Comparison of ENCODE assay signal across 7 mouse cellular contexts in the genomic region with DNA sequence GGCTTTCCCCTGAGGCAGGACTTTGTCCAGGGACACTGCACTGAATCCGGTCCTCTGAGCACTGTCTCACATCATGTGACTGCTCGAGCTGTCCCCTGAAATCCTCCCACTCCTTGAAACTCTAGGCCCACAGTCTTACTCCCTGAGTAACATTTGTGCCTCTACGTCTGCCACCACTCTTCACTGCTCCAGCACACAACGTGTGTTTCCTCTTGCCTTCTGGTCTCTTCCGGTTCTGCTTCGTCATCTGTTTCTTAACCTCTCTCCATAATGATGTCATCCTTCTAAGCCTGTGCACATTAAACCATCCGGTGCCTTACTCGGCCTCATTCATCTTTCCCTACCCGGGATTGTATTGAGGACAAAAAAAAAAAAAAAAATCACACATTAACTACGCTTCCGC. TPM values are rescaled to one million over a fixed set of nuclear protein-coding genes. Genes with fewer than 3 reads are reported as not detected.
DNase-seq lines count a peak whose midpoint lies in the region; ATAC-seq and TF ChIP-seq lines count a peak whose summit lies in the region.

No protein-coding gene starts in this region.

- ATAC-seq in midbrain, postnatal 0 days (ENCODE audit: low FRiP score): no peak
- ATAC-seq in midbrain, embryonic 15.5 days (replicated peaks): no peak
- peak; percentile 55 for ATAC-seq in forebrain, embryonic 14.5 days
- ATAC-seq in kidney, postnatal 0 days (replicated peaks; ENCODE audit: low FRiP score, low read depth): peak; percentile 77
- ATAC-seq in stomach, embryonic 16.5 days (ENCODE audit: insufficient read depth, low FRiP score): peak; percentile 17; the same call in 1 of the 2 replicates

- intact Hi-C loops in gastrocnemius, postnatal 36 days (cut with DNase I): no loop called here

- no peak overlapping the region for H3K4me2 ChIP-seq in midbrain, postnatal 0 days (ENCODE audit: low read depth, low read length, poor library complexity, severe bottlenecking)
- H3K4me2 ChIP-seq in midbrain, embryonic 15.5 days: no peak overlapping the region
- no peak overlapping the region for H3K4me2 ChIP-seq in forebrain, embryonic 14.5 days (ENCODE audit: low read length)
- 0 out of 2 replicates have a peak overlapping the region, but pooled peaks have one; percentile 5 for H3K4me2 ChIP-seq in kidney, postnatal 0 days (ENCODE audit: low read length)
- H3K4me2 ChIP-seq in stomach, embryonic 16.5 days (ENCODE audit: low read depth, low read length): no peak overlapping the region

- H3K4me1 ChIP-seq in midbrain, postnatal 0 days (ENCODE audit: insufficient read depth, low read length): no peaks in the 10 kb centered on the region
- H3K4me1 ChIP-seq in midbrain, embryonic 15.5 days: 0 out of 2 replicates have a peak, but pooled peaks cover 3% of the 10 kb centered on the region
- peaks cover 2% of the 10 kb centered on the region; the same call in 1 of the 2 replicates for H3K4me1 ChIP-seq in forebrain, embryonic 14.5 days (ENCODE audit: control insufficient read depth, insufficient read depth, low read length)
- H3K4me1 ChIP-seq in kidney, postnatal 0 days (replicated peaks; ENCODE audit: insufficient read depth, low read length): 0 out of 2 replicates have a peak, but pooled peaks cover 8% of the 10 kb centered on the region
- peaks cover 6% of the 10 kb centered on the region; the same call in 1 of the 2 replicates for H3K4me1 ChIP-seq in stomach, embryonic 16.5 days (ENCODE audit: control insufficient read depth, insufficient read depth, low read length)

- WGBS in midbrain, postnatal 0 days: 48% methylated on average over 11 of the region's 11 CpGs
- 49% methylated on average over 11 of the region's 11 CpGs for WGBS in midbrain, embryonic 15.5 days
- 33% methylated on average over 11 of the region's 11 CpGs for WGBS in forebrain, embryonic 14.5 days
- WGBS in kidney, postnatal 0 days: 26% methylated on average over 11 of the region's 11 CpGs
- WGBS in stomach, embryonic 16.5 days: 40% methylated on average over 11 of the region's 11 CpGs

- no peaks in the 10 kb centered on the region for H3K36me3 ChIP-seq in midbrain, postnatal 0 days (ENCODE audit: insufficient read depth, low read length)
- no peaks in the 10 kb centered on the region for H3K36me3 ChIP-seq in midbrain, embryonic 15.5 days (replicated peaks)
- H3K36me3 ChIP-seq in forebrain, embryonic 14.5 days (ENCODE audit: control insufficient read depth, insufficient read depth, low read length): no peaks in the 10 kb centered on the region
- H3K36me3 ChIP-seq in kidney, postnatal 0 days (ENCODE audit: insufficient read depth, low read length): no peaks in the 10 kb centered on the region
- H3K36me3 ChIP-seq in stomach, embryonic 16.5 days (ENCODE audit: control insufficient read depth, insufficient read depth, low read length): no peaks in the 10 kb centered on the region

- no peak overlapping the region for H3K9ac ChIP-seq in midbrain, postnatal 0 days (replicated peaks; ENCODE audit: low read length, poor library complexity, severe bottlenecking)
- no peak overlapping the region for H3K9ac ChIP-seq in midbrain, embryonic 15.5 days
- no peak overlapping the region for H3K9ac ChIP-seq in forebrain, embryonic 14.5 days (ENCODE audit: low read length)
- H3K9ac ChIP-seq in kidney, postnatal 0 days (ENCODE audit: low read depth, low read length): no peak overlapping the region
- no peak overlapping the region for H3K9ac ChIP-seq in stomach, embryonic 16.5 days (ENCODE audit: low read length)

- no peak for TF ChIP-seq CTCF in midbrain, postnatal 0 days (IDR thresholded peaks at IDR 0.05)
- TF ChIP-seq CTCF in kidney, postnatal 0 days (IDR thresholded peaks at IDR 0.05; ENCODE audit: low read depth): no peak

- no peaks in the 10 kb centered on the region for H3K27me3 ChIP-seq in midbrain, postnatal 0 days (ENCODE audit: insufficient read depth, low read length)
- H3K27me3 ChIP-seq in midbrain, embryonic 15.5 days (replicated peaks): no peaks in the 10 kb centered on the region
- no peaks in the 10 kb centered on the region for H3K27me3 ChIP-seq in forebrain, embryonic 14.5 days (replicated peaks; ENCODE audit: control insufficient read depth, insufficient read depth, low read length)
- H3K27me3 ChIP-seq in kidney, postnatal 0 days (ENCODE audit: insufficient read depth, low read length): no peaks in the 10 kb centered on the region
- H3K27me3 ChIP-seq in stomach, embryonic 16.5 days (ENCODE audit: control insufficient read depth, insufficient read depth, low read length): no peaks in the 10 kb centered on the region

- no peak overlapping the region for H3K27ac ChIP-seq in midbrain, postnatal 0 days (ENCODE audit: low read depth, low read length)
- H3K27ac ChIP-seq in midbrain, embryonic 15.5 days: no peak overlapping the region
- H3K27ac ChIP-seq in forebrain, embryonic 14.5 days (ENCODE audit: low read depth, low read length): no peak overlapping the region
- H3K27ac ChIP-seq in kidney, postnatal 0 days: no peak overlapping the region
- no peak overlapping the region for H3K27ac ChIP-seq in stomach, embryonic 16.5 days (ENCODE audit: low read length)

- H3K9me3 ChIP-seq in midbrain, postnatal 0 days (ENCODE audit: low read length): no peaks in the 10 kb centered on the region
- no peaks in the 10 kb centered on the region for H3K9me3 ChIP-seq in midbrain, embryonic 15.5 days
- H3K9me3 ChIP-seq in forebrain, embryonic 14.5 days (replicated peaks; ENCODE audit: control insufficient read depth, low read length): no peaks in the 10 kb centered on the region
- no peaks in the 10 kb centered on the region for H3K9me3 ChIP-seq in kidney, postnatal 0 days (replicated peaks; ENCODE audit: low read length)
- H3K9me3 ChIP-seq in stomach, embryonic 16.5 days (replicated peaks; ENCODE audit: control insufficient read depth, low read length): no peaks in the 10 kb centered on the region

- DNase-seq in midbrain, postnatal 0 days (ENCODE audit: low spot score): peak; percentile 27
- peak; percentile 36 for DNase-seq in forebrain, embryonic 14.5 days (ENCODE audit: low spot score)
- peak; percentile 71 for DNase-seq in kidney, postnatal 0 days (ENCODE audit: low spot score)
- no peak for DNase-seq in urinary bladder, adult 2 months (ENCODE audit: low spot score)
- DNase-seq in gastrocnemius, postnatal 36 days: no peak

- no peak overlapping the region for H3K4me3 ChIP-seq in midbrain, postnatal 0 days (ENCODE audit: low read depth, low read length)
- no peak overlapping the region for H3K4me3 ChIP-seq in midbrain, embryonic 15.5 days
- H3K4me3 ChIP-seq in forebrain, embryonic 14.5 days (ENCODE audit: low read depth, low read length): no peak overlapping the region
- H3K4me3 ChIP-seq in kidney, postnatal 0 days (replicated peaks; ENCODE audit: low read depth, low read length): no peak overlapping the region
- no peak overlapping the region for H3K4me3 ChIP-seq in stomach, embryonic 16.5 days (replicated peaks; ENCODE audit: low read length)

RNA-seq across cellular contexts. Expression of gene Map2k6, which starts 28.2 kb away (rescaled TPM):
- 12.3 and 14.9 TPM in 2 replicates for total RNA-seq in midbrain, postnatal 0 days (2014; rRNA removed)
- 10.1 and 10.6 TPM in 2 replicates for polyA plus RNA-seq in midbrain, postnatal 0 days (2015; fragmentation: Nextera tagmentation; extraction: Ambion mirVana)
- polyA plus RNA-seq in midbrain, embryonic 15.5 days (2015; fragmentation: Nextera tagmentation; extraction: Ambion mirVana): 23.9 and 24.0 TPM in 2 replicates
- 46.9 and 50.9 TPM in 2 replicates for polyA plus RNA-seq in forebrain, embryonic 14.5 days (2014; fragmentation: Nextera tagmentation; extraction: Ambion mirVana)
- 12.7 and 12.8 TPM in 2 replicates for polyA plus RNA-seq in kidney, postnatal 0 days (2015; fragmentation: Nextera tagmentation; extraction: Ambion mirVana)
- polyA plus RNA-seq in stomach, embryonic 16.5 days (2015; fragmentation: Nextera tagmentation; extraction: Ambion mirVana): 16.9 and 17.6 TPM in 2 replicates
- 8.4 and 9.0 TPM in 2 replicates for polyA plus RNA-seq in urinary bladder, adult 2 months (2012; rRNA removed)
- total RNA-seq in gastrocnemius, postnatal 36 days (2021): 10 to 100 TPM; 43.6 to 50.1 TPM

Comparison
In these comparisons a context has a peak if more than half of its experiments do, and no peak if none do; other contexts are left out.
1. ATAC-seq: peak in forebrain, embryonic 14.5 days (single experiment), kidney, postnatal 0 days (single experiment) and stomach, embryonic 16.5 days (single experiment); none in midbrain, postnatal 0 days (single experiment) and midbrain, embryonic 15.5 days (single experiment).
2. DNase-seq: peak in midbrain, postnatal 0 days (single experiment), forebrain, embryonic 14.5 days (single experiment) and kidney, postnatal 0 days (single experiment); none in urinary bladder, adult 2 months (single experiment) and gastrocnemius, postnatal 36 days (0 of 2).